Mouse (Mus musculus) midbrain, embryonic 14.5 days (tissue): Measurements from ENCODE around the gene Cyp39a1. TPM values are rescaled to one million over a fixed set of nuclear protein-coding genes. Genes with fewer than 3 reads are reported as not detected.
A peak's percentile ranks its signal among the peaks of the same experiment; 100 is the strongest.

Experiments used
- ATAC-seq: fragments of 200-750 bp; cut with Nextera tagmentation; 2 replicates; pipeline ENCODE4 v1.8.0; 2017; ENCODE audit warnings: moderate number of reproducible peaks, moderate library complexity; ENCODE audit not compliant: low FRiP score, low TSS enrichment
- DNase-seq: peaks from one replicate; pipeline ENCODE4 v3.0.0-alpha.2; 2015
- H3K27ac ChIP-seq: fragments of 300-500 bp; sonication (generic); replicated peaks from 2 replicates; pipeline ENCODE4 v1.5.1; 2014; ENCODE audit warnings: mild to moderate bottlenecking, low read depth, low read length, moderate library complexity
- H3K27me3 ChIP-seq: fragments of 300-500 bp; sonication (generic); 2 replicates; pipeline ENCODE4 v1.6.1; 2014; ENCODE audit warnings: low read length, control low read depth, mixed read lengths; ENCODE audit not compliant: control insufficient read depth, insufficient read depth
- H3K36me3 ChIP-seq: fragments of 300-500 bp; sonication (generic); 2 replicates; pipeline ENCODE4 v1.6.1; 2014; ENCODE audit warnings: low read length, control low read depth; ENCODE audit not compliant: control insufficient read depth, insufficient read depth
- H3K4me1 ChIP-seq: fragments of 300-500 bp; sonication (generic); 2 replicates; pipeline ENCODE4 v1.6.1; 2014; ENCODE audit warnings: mild to moderate bottlenecking, antibody characterized with exemption, low read length, control low read depth; ENCODE audit not compliant: control insufficient read depth, insufficient read depth
- H3K4me2 ChIP-seq: fragments of 300-500 bp; sonication (generic); 2 replicates; pipeline ENCODE4 v1.6.1; 2014; ENCODE audit warnings: mild to moderate bottlenecking, low read length, moderate library complexity
- H3K4me3 ChIP-seq: fragments of 300-500 bp; sonication (generic); replicated peaks from 2 replicates; pipeline ENCODE4 v1.5.1; 2014; ENCODE audit warnings: low read depth, low read length
- H3K9ac ChIP-seq: fragments of 300-500 bp; sonication (generic); replicated peaks from 2 replicates; pipeline ENCODE4 v1.6.1; 2014; ENCODE audit warnings: mild to moderate bottlenecking, low read length, moderate library complexity
- H3K9me3 ChIP-seq: fragments of 300-500 bp; sonication (generic); 2 replicates; pipeline ENCODE4 v1.6.1; 2016; ENCODE audit warnings: low read length, control low read depth, mixed read lengths; ENCODE audit not compliant: control insufficient read depth
- WGBS: fragments of 180-500 bp; shearing (Covaris S2); extraction: QIAGEN DNeasy Blood & Tissue Kit; methylation state at CpG from one replicate; pipeline ENCODE4 v1.1.7; 2014; 5-methylcytosine and 5-hydroxymethylcytosine counted together
- polyA plus RNA-seq: library from polyadenylated mRNA; unstranded; fragments of >200 nt; fragmentation: Nextera tagmentation; extraction: Ambion mirVana; gene quantifications from 2 replicates; pipeline ENCODE4 v1.2.1, GENCODE M21; 2014

Cyp39a1 gene
- polyA plus RNA-seq, 1 experiment from 2014 or later, result 10.4 TPM

- H3K27me3 ChIP-seq, result no peaks in the 10 kb centered on the region
- WGBS, result 81% methylated on average over 4 of the region's 4 CpGs
- H3K36me3 ChIP-seq, result no peaks in the 10 kb centered on the region
- H3K4me3 ChIP-seq, result no peak overlapping the region
- no peaks in the 10 kb centered on the region for H3K9me3 ChIP-seq
- no peaks in the 10 kb centered on the region for H3K4me1 ChIP-seq
- H3K4me2 ChIP-seq, result no peak overlapping the region
- no peak overlapping the region for H3K9ac ChIP-seq
- ATAC-seq, result no peak
- H3K27ac ChIP-seq, result no peak overlapping the region
- peak; percentile 11 for DNase-seq
Measured at GRCm38 (mm10) chr17:43784531-43784930, 117.3 kb downstream of the Cyp39a1 start.

GRCm38 (mm10) chr17:43788222-43788621, 121.0 kb downstream of the Cyp39a1 start:
- Histone ChIP-seq H3K9me3 (no peaks in the 10 kb centered on the region), H3K4me1 (no peaks in the 10 kb centered on the region), H3K4me3 (no peak overlapping the region), H3K27ac (no peak overlapping the region), H3K4me2 (no peak overlapping the region), H3K27me3 (no peaks in the 10 kb centered on the region), H3K36me3 (no peaks in the 10 kb centered on the region), H3K9ac (no peak overlapping the region)
- no peak for ATAC-seq
- no peak for DNase-seq
- WGBS, result 91% methylated on average over 5 of the region's 5 CpGs

GRCm38 (mm10) chr17:43789376-43789775, 122.2 kb downstream of the Cyp39a1 start:
- Histone ChIP-seq H3K27me3 (no peaks in the 10 kb centered on the region), H3K4me1 (no peaks in the 10 kb centered on the region), H3K36me3 (no peaks in the 10 kb centered on the region), H3K9me3 (no peaks in the 10 kb centered on the region), H3K27ac (no peak overlapping the region), H3K4me2 (no peak overlapping the region), H3K4me3 (no peak overlapping the region), H3K9ac (no peak overlapping the region)
- no peak for ATAC-seq
- no peak for DNase-seq

- Histone ChIP-seq H3K36me3 (no peaks in the 10 kb centered on the region), H3K27ac (no peak overlapping the region), H3K9me3 (no peaks in the 10 kb centered on the region), H3K27me3 (no peaks in the 10 kb centered on the region), H3K4me1 (no peaks in the 10 kb centered on the region), H3K9ac (no peak overlapping the region), H3K4me2 (no peak overlapping the region), H3K4me3 (no peak overlapping the region)
- no peak for ATAC-seq
- 90% methylated on average over 3 of the region's 3 CpGs for WGBS
- no peak for DNase-seq
Measured at GRCm38 (mm10) chr17:43791751-43792150, 124.5 kb downstream of the Cyp39a1 start.

GRCm38 (mm10) chr17:43794731-43795280, 127.6 kb downstream of the Cyp39a1 start:
- DNase-seq (no peak), ATAC-seq (no peak)
- Histone ChIP-seq H3K9ac (no peak overlapping the region), H3K9me3 (no peaks in the 10 kb centered on the region), H3K36me3 (no peaks in the 10 kb centered on the region), H3K27me3 (no peaks in the 10 kb centered on the region), H3K4me3 (no peak overlapping the region), H3K27ac (no peak overlapping the region), H3K4me1 (no peaks in the 10 kb centered on the region), H3K4me2 (no peak overlapping the region)
- 64% methylated on average over 1 of the region's 1 CpGs for WGBS

Other genes with a start within 250 kb of the Cyp39a1 start
- 0.07 TPM in 1 of 2 replicates, not detected in the other for gene Mep1a, start 164.6 kb upstream of the Cyp39a1 start, polyA plus RNA-seq
- 0.16 and 0.43 TPM in 2 replicates for gene Ankrd66, start 123.8 kb upstream of the Cyp39a1 start, polyA plus RNA-seq
- 18.7 and 25.2 TPM in 2 replicates for gene Pla2g7, start 99.3 kb upstream of the Cyp39a1 start, polyA plus RNA-seq
- 0.78 and 0.92 TPM in 2 replicates for gene Tdrd6, start 37.1 kb upstream of the Cyp39a1 start, polyA plus RNA-seq
- gene Slc25a27, start 211 bp upstream of the Cyp39a1 start, polyA plus RNA-seq, result 71.7 and 78.7 TPM in 2 replicates
- gene Rcan2, start 133.9 kb downstream of the Cyp39a1 start, polyA plus RNA-seq, result 68.5 and 79.4 TPM in 2 replicates